Mouse (Mus musculus) lung, postnatal 4 days (tissue): Measurements from ENCODE around the gene Tspear.

Experiments used
- DNase-seq, 2 experiments: peaks; one replicate each; pipeline ENCODE4 v3.0.0; 2021

Tspear gene

DNA sequence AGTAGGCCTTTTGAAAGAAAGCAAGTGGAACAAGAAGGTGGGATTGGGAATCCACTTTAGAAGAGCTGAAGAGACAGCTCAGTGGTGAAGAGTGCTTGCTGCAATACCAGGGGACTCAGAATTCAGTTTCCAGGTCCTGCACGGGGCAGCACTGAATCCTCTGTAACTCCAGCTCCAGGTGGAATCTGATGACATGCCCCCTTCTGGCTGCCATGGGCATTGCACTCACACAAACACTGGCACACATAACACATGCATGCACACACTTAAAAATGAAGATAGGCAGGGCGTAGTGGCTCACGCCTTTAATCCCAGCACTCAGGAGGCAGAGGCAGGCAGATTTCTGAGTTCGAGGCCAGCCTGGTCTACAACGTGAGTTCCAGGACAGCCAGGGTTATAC is 196.2 kb downstream of the Tspear start:
- no peak for DNase-seq

DNA sequence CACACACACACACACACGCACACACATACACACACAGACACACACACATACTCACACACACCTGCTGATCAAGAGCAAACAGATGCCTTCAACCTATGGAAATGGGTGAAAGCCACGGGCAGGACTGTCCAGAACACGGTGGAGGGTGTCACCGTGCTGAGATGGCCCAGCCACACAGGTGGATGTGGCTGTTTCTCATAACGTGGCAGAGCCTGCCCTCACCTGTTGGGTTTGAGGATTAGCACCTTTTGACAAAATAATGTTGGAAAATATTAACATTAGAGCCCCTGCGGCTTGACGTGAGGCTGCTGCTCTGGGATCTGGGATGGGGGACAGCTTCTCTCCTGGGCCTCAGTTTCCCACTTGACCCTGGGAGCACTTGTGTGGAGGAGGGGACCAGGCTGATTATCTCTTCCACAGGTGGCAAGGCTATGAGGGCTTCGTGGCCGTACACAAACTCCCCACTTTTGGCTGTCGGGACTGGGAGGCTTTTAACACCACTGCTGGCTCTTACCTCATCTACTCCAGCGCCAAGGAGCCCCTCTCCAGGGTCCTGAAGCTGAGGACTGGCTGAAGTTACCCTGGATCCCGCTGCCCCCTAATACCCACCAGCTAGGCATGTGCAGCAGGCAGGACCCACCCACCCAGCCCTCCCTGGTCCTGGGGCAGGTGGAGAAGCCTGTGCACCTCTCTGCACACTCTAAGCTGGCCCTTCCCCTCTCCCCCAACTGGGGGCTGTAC is 199.8 kb downstream of the Tspear start:
- no peak for DNase-seq

DNA sequence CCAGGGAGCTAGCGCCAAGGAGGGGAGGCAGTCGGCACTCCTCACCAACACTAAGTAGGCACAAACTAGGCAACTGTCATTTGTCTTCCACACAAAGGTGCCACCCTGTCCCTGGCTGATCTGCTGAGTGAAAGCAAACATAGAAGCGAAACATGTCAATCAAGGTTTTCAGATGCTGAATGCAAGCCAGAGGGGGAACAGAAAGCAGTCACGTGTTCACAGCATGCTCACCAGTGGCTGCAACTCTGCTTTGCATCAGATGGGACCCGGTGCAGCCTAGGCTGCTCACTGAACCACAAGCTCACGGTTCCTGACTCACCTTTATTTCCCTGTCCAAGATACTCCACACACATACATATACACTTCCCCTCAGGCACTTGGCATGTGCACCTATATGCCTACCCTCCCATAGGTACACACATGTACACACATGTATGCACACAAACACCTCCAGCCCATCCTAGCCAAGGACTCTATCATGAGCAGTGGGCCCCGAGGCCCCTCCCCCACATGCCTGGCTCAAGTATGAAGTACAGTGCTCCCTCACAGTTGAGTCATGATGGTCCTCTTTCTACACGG is 204.7 kb downstream of the Tspear start:
- no peak for DNase-seq

DNA sequence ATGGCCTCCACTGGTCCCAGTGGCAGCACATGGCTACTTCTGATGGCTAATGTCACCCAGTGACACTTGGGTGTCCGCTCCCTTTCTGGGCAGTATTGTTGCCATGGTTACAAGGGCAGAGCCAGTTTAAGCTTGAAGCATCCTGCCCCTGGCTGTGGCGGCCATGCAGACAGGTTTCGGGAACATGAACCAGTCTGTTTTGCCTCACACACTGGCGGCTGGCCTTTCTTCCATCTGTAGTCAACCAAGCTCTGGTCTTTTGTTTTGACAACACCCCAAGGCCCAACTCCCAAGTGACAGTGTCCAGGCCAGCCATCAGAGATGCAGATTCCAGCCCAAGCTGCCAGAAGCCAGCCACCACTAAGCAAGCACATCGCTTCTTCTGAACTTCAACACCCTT is 209.2 kb downstream of the Tspear start:
- no peak for DNase-seq

DNA sequence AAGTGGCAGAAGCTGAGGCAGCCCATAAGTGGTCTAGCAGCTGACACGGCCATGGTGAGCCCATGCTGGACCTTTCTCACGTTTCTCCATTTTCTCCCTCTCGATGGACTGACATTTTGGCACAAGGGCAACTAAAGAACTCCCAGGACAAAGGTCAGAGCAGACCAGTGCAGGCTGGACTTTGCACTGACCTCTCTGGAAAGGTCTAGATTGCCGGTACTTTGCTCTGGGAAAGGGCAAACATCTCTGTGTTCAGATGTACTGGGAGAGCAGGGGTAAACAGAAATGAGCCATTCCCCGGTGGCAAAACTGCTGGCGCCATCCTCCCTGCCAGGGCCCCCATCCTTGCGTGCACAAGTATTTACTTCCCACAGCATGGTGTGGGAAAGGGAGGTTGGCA is 213.8 kb downstream of the Tspear start:
- no peak for DNase-seq

DNA sequence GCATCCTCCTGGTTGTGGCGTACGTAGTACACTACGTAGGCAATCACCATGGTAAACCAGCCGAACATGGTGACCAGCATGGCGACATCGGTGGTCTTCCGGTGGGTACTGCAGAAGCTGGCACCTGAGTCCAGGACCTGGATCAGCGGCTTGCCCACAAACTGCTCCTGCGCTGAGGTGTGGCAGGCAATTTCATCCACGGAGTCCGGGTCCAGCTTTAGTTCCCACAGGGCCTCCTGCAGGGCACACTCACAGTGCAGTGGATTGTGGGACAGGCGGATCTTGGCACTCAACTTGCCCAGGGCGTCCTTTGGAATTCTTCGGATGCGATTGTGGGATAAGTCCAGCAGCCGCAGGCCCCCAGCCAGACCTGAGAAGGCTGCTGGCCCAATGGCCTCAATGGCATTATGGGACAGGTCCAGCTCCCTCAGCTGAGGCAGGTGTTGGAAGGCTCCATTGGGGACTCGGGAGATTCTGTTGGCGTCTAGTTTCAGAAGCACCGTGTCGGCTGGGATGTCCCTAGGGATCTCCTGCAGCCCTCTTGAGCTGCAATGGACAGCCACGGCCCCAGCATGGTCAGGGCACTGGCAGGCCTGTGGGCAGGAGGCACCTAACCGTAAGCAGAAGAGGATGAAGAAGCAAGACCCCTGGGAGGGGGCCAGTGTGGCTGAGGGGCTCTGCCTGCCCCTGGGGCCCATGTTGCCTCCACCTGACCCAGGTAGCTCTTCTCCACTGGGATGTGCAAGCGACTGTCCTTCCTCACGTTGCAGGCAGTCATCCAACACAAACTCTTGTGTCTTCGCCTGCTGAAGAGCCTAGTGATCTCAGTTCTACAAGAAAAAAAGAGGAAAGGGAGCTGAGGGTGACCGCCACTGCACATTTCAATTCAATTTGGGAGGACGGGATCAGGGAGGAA is 214.8 kb downstream of the Tspear start:
- DNase-seq, result no peak

DNA sequence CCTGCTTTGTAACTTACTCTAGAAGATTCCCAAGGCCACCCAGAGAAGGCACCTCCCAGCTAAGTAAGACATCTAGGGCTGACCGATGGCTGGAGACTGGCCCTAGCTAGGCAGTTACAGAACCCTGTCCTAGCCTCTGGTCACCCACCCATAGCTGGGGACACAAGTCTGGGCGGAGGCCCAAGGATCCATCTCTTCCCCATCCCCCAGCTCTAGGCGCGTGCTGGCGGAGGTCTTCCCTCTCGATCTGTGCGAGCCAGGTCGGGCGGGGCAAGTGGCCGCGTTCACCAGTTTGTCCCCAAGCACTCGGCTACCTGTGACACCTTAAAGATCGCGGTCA is 215.5 kb downstream of the Tspear start:
- DNase-seq, result no peak

DNA sequence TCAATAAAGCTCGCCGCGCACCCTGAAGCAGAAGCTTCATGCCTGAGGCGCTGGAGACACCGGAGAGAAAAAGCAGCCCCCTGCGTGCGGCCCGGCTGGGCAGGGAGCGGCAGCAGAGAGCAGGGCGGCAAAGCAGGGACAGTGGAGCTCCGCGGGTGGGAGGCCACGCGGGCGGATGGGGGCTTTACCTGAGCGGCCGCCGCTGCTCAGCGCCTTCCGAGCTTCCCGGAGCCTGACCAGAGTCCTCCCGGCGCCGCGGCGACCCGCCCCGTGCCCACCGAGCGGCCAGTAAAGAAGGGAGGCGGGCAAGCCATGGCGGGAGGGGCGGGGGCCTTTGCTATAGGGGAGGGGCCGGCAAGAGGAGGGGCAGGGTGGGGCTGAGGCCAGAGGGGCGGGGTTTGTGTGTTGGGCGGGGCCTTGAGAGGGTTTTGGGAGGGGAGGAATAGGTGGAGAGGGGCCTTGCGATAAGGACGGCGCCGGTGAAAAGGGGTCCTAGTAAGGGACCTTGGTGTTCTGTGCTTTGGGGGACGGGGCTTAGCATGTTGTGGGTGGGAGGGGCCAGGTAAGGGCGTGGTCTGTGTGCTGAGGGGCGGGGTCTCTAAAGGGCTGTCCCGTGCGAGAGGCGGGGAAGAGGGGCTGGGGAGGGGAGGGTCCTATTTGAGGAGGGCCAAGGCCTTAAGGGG is 216.0 kb downstream of the Tspear start, which contains the start of gene Lrrc3:
Lrrc3 (minus strand) TSS at position 326 of the 683 bp plus-strand sequence.
- DNase-seq, result peak; percentile 68 to 75

DNA sequence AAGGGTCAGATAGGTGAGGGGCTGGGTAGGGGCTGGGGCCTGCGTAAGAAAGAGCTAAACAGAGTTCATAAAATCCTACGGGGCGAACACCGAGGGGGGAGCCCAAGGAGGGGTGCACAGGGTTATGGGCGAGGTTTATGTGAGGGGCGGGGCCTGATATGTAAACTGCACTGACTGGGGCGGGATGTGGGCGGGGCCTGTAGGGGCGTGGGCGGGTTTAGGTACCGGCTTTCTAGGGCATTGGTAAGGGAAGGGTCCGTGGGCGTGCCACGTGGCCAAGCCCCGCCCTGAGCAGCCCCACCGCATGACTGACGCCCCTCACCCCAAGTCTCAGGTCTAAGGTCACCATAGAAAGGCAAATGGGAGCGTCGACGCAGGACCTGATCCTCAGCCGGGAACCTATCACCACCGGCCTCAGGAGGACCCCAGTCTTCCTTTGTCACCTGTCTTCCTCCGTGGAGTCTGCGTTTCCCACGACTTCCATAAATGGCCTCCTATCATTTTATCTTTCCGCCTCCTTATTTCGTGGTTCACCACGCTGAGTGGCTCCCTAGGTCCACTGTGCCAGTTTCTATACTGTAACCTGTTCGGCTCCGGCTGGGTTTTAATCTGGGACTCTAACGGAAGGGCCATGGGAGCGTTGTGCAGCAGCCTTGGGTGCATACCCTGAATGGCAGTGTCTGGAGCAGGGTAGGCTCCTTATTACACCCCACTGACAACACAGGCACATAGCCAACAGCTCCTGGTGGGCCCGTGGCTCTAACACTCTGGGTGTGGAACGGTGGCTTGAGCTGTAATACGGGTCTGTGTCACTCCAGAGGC is 216.7 kb downstream of the Tspear start:
- peak; percentile 54 to 59 for DNase-seq

DNA sequence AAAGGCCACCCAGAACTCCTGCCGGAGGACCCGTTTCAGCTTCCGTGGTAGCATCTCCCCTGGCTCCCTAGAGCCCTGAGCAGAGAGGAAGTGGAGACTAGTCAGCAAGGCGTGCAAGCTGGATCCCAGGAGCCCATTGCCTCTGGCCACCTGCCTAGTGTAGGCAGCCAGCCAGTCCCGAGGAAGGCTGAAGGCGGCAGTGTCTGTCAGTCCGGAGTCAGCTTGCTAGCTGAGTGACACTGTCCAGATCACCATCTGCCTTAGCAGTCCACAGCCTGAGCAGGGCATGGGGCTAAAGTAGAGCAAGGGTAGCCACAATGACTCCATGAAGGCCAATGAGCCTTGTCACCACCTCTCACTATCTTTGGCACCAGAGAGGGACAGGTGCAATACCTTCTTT is 226.2 kb downstream of the Tspear start:
- DNase-seq, result no peak

DNA sequence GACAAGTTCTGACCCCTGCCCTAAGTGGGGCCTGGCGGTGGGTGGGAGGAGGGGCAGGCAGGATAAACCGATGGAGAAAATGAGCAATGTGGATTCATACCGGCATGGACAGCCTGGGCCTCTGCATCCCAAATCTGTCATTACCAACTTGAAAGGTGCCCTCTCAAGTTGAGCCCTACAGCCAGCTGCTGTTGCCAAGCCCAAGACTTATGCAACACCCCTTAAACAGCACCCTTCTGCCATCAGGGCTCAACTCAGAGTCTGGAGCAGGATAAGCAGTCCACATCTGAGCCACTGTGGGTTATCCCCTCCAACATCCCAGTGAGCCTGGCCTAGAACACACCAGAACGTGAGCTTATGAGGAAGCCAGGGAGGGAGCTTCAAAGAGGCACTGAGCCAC is 226.9 kb downstream of the Tspear start:
- no peak for DNase-seq

DNA sequence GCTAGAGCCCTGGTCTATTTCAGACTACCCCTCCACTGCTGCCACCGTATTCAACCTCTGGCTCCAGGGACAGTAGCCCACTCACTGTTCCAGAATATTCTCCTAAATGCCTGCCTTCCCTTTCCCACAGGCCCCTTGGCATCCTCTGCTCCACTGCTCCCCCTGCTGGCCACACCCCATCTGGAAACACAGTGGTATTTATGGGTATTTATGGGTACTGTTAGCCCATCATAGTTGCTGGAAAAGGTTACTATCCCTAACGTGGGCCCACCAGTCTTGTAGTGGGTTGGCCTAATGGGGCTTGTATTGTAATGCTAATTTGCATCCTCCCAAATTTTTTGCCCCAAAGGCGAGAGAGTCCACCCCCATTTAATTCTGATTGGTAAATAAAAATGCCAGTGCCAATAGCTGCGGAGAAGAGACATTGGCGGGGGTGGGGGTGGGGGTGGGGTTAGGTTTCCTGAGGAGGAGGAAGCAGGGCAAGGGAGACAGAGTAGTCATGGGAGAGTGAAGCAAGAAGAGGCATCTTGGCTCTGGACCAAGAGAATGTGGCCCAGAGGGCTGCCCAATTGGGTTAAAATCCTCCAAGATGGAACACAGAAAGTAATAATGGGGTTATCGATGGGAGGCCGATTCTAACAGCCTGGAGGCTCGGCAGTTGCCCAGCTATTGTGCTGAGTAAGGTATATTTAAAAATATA is 230.4 kb downstream of the Tspear start:
- peak; percentile 37 to 72 for DNase-seq

DNA sequence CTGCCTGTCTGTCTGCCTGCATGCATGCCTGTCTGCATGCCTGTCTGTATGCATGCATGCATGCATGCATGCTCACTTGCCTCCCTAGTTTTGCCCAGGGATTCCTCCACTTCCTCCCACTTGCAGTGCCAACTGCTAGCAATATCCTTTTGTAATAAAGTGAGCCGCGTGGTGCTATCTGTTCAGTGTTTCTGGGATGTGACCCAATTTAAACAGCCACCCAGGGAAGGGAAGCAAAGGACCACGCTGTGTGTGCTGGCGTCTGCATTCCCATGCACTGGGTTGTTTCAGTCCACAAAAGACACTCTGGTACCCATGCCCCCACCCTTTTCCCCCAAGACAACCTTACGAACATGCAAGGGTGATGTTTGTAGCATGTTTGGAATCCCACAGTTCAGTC is 234.6 kb downstream of the Tspear start:
- DNase-seq, result no peak

DNA sequence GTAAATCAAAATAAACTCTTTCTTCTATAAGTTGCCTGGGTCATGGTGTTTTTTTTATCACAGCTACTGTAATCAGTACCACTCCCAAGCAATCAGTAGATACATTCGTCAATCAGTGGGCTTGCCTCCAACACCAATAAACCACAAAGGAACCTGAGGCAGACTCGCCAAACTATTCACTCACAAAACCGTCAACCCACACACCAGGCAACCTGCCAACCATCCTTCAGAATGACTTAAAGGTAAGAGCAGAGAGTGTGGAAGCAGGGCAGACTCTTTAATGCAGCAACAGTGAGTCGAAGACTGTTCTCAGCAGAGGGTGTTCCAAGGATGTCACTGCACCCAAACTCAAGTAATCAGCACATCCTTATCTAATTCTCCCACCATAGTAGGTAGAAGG is 236.3 kb downstream of the Tspear start:
- no peak for DNase-seq

DNA sequence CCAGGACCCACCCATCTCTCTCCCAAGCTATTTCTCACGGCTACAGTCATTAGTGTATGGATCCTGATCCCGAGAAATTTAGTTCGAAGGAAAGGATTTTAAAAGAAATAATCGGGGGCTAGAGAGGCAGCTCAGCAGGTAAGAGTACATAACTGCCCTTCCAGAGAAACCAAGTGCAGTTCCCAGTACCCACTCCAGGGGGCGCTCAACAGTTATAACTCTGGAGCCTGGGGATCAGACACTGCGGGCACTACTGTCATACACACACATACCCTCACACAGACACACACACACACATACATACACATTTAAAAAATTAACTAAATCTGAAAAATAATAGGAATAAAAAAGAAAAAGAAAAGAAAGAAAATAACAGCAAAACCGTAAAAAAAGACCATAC is 239.8 kb downstream of the Tspear start:
- DNase-seq, result peak in 1 of 2 experiments; percentile 62

DNA sequence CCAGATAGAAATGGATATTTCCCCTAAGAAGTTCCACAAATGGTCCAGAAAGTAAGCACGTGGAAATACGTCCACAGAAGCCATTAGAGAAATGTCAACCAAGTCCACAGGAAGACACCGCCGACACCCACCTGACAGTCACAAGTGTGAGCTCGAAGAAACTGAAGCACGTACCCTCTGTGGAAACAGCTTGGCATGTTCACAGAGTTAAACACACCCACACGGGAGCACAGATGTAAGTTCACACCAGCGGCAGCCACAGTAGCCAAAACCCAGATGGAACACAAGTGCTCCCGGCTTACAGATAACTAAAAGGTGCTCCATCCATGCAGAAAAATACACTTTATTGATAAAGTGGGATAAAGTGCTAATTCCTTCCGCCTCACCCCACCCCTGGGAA is 241.0 kb downstream of the Tspear start:
- DNase-seq, result no peak
